In genomic region chrX:166416196-166416595, GRCm38 (mm10) we compare ENCODE assay signal across 9 mouse cellular contexts. TPM values are rescaled to one million over a fixed set of nuclear protein-coding genes. Genes with fewer than 3 reads are reported as not detected.
A peak's percentile ranks its signal among the peaks of the same experiment; 100 is the strongest.
DNase-seq lines count a peak whose midpoint lies in the region; ATAC-seq and TF ChIP-seq lines count a peak whose summit lies in the region.
"Had no signal": no experiment of that assay in that cellular context is flagged by ENCODE, and none has a peak within 500 bp of the region (broad histone marks: within the 10 kb centered on the region; RNA-seq: fewer than 3 reads in every experiment).

No protein-coding gene starts in this region.

- 0 out of 2 replicates have a peak, but pooled peaks have one; percentile 16 for TF ChIP-seq CTCF in lung, adult 2 months (IDR thresholded peaks at IDR 0.05; ENCODE audit: insufficient read depth, low read length)

- TF ChIP-seq POLR2A in lung, adult 2 months (IDR thresholded peaks at IDR 0.05; ENCODE audit: borderline replicate concordance, extremely low read depth, low read depth, low read length): no peak

- peak; percentile 80 for ATAC-seq in frontal cortex, adult (ENCODE audit: low TSS enrichment)

- DNase-seq in frontal cortex, postnatal 10 days (ENCODE audit: low spot score in 2 of 2): no peak
- DNase-seq in lung, adult 2 months: peak; percentile 11
- DNase-seq in lung, adult 18-20 months: no peak
- peak; percentile 3 for DNase-seq in adrenal gland, postnatal 25 days
- peak; percentile 9 to 10 for DNase-seq in heart, postnatal 36 days
- peak; percentile 37 for DNase-seq in retina, postnatal 1 day
- DNase-seq in neural tube, embryonic 10.5 days (ENCODE audit: extremely low spot score, low spot score): no peak

- no peaks in the 10 kb centered on the region for H3K4me1 ChIP-seq in lung, adult 2 months (ENCODE audit: control insufficient read depth, insufficient read depth, low read length)
- H3K4me1 ChIP-seq: hindbrain, embryonic 15.5 days had no signal

- WGBS in lung, adult 2 months: 68% methylated on average over 6 of the region's 6 CpGs

- H3K4me3 ChIP-seq in lung, adult 2 months (replicated peaks; ENCODE audit: extremely low read depth, low read depth, low read length): no peak overlapping the region
- H3K4me3 ChIP-seq: hindbrain, embryonic 15.5 days had no signal

- intact Hi-C loops in heart, postnatal 36 days (cut with DNase I): no loop called here

RNA-seq across cellular contexts. Expression of gene Trappc2, which starts 24.2 kb away (rescaled TPM):
- polyA plus RNA-seq in lung, adult 2 months (2012; rRNA removed): 2.4 and 4.3 TPM in 2 replicates
- 16.5 and 18.3 TPM in 2 replicates for total RNA-seq in adrenal gland, postnatal 25 days (2021)
- total RNA-seq in heart, postnatal 36 days (2021): 10 to 100 TPM; 14.8 to 16.6 TPM

RNA-seq across cellular contexts. Expression of gene Ofd1, which starts 24.3 kb away (rescaled TPM):
- polyA plus RNA-seq in lung, adult 2 months (2012; rRNA removed): 1.2 and 1.8 TPM in 2 replicates
- total RNA-seq in adrenal gland, postnatal 25 days (2021): 6.9 and 9.4 TPM in 2 replicates
- 1 to 10 TPM; 3.7 to 5.3 TPM for total RNA-seq in heart, postnatal 36 days (2021)

Comparison
In these comparisons a context has a peak if more than half of its experiments do, and no peak if none do; other contexts are left out.
1. DNase-seq: peak in lung, adult 2 months (single experiment), adrenal gland, postnatal 25 days (single experiment), heart, postnatal 36 days (2 of 2) and retina, postnatal 1 day (single experiment); none in frontal cortex, postnatal 10 days (0 of 2), lung, adult 18-20 months (0 of 2) and neural tube, embryonic 10.5 days (single experiment).